Mouse (Mus musculus) skeletal muscle tissue, postnatal 0 days (tissue): Measurements from ENCODE around the gene Tnfsf18. TPM values are rescaled to one million over a fixed set of nuclear protein-coding genes. Genes with fewer than 3 reads are reported as not detected.

Source experiments
- polyA plus RNA-seq: library from polyadenylated mRNA; unstranded; fragments of >200 nt; fragmentation: Nextera tagmentation; extraction: Ambion mirVana; gene quantifications from 2 replicates; pipeline ENCODE4 v1.2.1, GENCODE M21; 2015

The Tnfsf18 gene
- 0.06 and 0.13 TPM in 2 replicates for polyA plus RNA-seq

DNA sequence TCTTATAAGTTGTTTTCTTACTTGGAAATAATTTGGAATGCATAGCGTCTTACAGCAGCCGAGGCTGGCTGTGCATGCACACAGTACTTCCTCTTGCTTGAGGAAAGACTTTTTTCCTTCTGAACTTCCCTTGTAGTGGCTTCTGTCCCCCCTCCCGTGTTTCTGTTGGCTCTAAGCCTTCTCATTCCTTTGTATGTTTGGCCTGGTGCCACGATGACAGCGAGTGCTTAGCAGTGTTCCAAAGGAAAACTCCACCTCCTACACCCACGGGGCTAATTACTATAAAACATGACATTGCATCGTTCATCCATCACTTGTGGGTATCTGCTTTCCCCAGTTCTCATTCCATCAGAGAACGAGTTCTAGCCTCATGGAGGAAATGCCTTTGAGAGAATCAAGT lies at the start of gene Tnfsf18:
Tnfsf18 (plus strand) TSS at position 313 of the 400 bp plus-strand sequence.

Other genes with a start within 250 kb of the Tnfsf18 start
- gene Prdx6, start 243.4 kb upstream of the Tnfsf18 start, polyA plus RNA-seq = 120 and 131 TPM in 2 replicates
- 0.10 TPM in 1 of 2 replicates, not detected in the other for gene Tnfsf4, start 99.2 kb upstream of the Tnfsf18 start, polyA plus RNA-seq